Mouse (Mus musculus) lung, postnatal 14 days (tissue): Measurements from ENCODE around the gene Cdr2l.

Source experiments
- DNase-seq: peaks from one replicate; pipeline ENCODE4 v3.0.0; 2021

The Cdr2l gene

GRCm38 (mm10) chr11:115408266-115408920 lies 26.7 kb downstream of the Cdr2l start:
- DNase-seq, result no peak

- DNase-seq, result no peak
Measured at GRCm38 (mm10) chr11:115409556-115409955, 27.8 kb downstream of the Cdr2l start.

GRCm38 (mm10) chr11:115419531-115420237 lies 38.0 kb downstream of the Cdr2l start, which contains the start of the genes Atp5h and Kctd2:
TSS of gene Atp5h (minus strand) at chr11:115419962.
TSS of gene Kctd2 (plus strand) at chr11:115420128.
- DNase-seq, result peak; percentile 95

GRCm38 (mm10) chr11:115420336-115421190 lies 38.8 kb downstream of the Cdr2l start:
- peak; percentile 71 for DNase-seq

GRCm38 (mm10) chr11:115421328-115421727 lies 39.6 kb downstream of the Cdr2l start:
- no peak for DNase-seq

GRCm38 (mm10) chr11:115421972-115422371 lies 40.3 kb downstream of the Cdr2l start:
- DNase-seq, result no peak

GRCm38 (mm10) chr11:115423091-115423490 lies 41.4 kb downstream of the Cdr2l start:
- DNase-seq, result no peak

- DNase-seq, result no peak
Measured at GRCm38 (mm10) chr11:115424666-115425065, 43.0 kb downstream of the Cdr2l start.

- no peak for DNase-seq
Measured at GRCm38 (mm10) chr11:115425671-115426070, 44.0 kb downstream of the Cdr2l start.

- peak; percentile 74 for DNase-seq
Measured at GRCm38 (mm10) chr11:115427482-115428331, 46.0 kb downstream of the Cdr2l start.

- DNase-seq, result no peak
Measured at GRCm38 (mm10) chr11:115429307-115429706, 47.6 kb downstream of the Cdr2l start.

- DNase-seq, result no peak
Measured at GRCm38 (mm10) chr11:115430561-115430960, 48.8 kb downstream of the Cdr2l start.

GRCm38 (mm10) chr11:115432814-115433213 lies 51.1 kb downstream of the Cdr2l start:
- DNase-seq, result no peak

GRCm38 (mm10) chr11:115433342-115433741 lies 51.6 kb downstream of the Cdr2l start:
- no peak for DNase-seq

GRCm38 (mm10) chr11:115435596-115436337 lies 54.1 kb downstream of the Cdr2l start:
- no peak for DNase-seq

GRCm38 (mm10) chr11:115437571-115438122 lies 55.9 kb downstream of the Cdr2l start:
- DNase-seq, result no peak

GRCm38 (mm10) chr11:115439326-115439725 lies 57.6 kb downstream of the Cdr2l start:
- DNase-seq, result no peak

- no peak for DNase-seq
Measured at GRCm38 (mm10) chr11:115439906-115440595, 58.3 kb downstream of the Cdr2l start, which contains the start of gene Trim80. TSS of gene Trim80 (plus strand) at chr11:115440545.

- DNase-seq, result no peak
Measured at GRCm38 (mm10) chr11:115441417-115441816, 59.7 kb downstream of the Cdr2l start.
